Mouse (Mus musculus): ENCODE measurements at regions not wholly inside any gene's neighbourhood (a gene's known extent, or its start where the extent isn't known, plus 50 kb on each side); places are given as distances from the start of the nearest gene placed in this dataset.

- DNase-seq (ENCODE audit: low spot score in 2 of 2): no peak
Measured at GRCm38 (mm10) chr5:68572816-68573215, 541.2 kb downstream of the Grxcr1 start.

DNA sequence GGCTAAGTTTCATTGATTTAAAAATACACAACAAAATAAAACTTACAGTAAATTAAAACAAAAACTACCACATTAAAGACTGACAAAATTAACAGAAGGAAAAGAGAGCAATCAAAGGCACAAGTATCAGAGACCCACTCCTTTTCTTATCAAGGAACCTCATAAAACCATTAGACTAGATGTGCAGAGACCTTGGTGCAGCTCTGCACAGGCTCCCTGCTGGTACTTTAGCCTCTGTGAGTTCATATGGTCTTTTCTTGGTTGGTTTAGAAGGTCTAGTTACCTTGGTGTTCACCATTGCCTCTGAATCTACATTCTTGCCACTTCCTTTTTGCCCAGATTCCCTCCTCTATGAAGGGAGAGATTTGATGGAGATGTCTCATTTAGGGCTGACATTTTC, 544.2 kb downstream of the Grxcr1 start:
- DNase-seq (ENCODE audit: low spot score in 2 of 2): no peak

DNA sequence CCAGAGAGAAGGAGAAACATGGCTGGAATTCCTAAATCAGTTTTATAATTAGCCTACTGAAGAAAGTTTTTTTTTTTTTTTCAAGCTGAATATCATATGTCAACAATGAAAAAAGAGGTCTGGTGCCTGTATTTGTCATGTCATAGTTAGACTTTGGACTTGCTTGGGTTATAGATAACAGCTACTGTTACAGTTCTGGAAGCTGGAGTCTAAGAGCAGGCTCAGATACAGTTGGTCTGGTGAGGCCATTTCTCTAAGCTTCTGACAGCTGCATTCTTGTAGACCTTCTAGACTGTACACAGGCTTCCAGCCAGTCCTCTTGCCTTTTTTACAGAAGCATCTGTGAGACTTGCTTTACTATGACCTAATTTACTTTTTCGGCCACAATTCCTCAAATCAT, 546.9 kb downstream of the Grxcr1 start:
- DNase-seq (ENCODE audit: low spot score in 2 of 2): no peak

DNA sequence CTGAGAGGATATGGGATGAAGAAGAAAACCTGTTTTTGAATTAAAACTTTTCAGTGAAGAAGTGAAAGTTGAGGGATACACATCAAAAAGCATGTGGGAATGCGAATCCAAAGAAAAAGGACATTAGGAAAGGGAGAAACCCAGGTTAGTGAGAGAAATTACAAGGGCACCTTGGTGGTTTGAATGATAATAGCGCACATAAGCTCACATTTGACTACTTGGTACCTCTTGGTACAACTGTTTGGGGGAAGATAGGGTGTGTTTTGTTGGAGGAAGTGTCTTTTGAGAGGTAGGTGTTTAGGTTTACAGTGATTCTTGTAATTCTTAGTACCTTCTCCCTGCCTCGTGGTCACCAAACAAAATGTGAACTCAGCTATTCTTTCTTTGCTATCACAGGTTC, 560.8 kb downstream of the Grxcr1 start:
- DNase-seq (ENCODE audit: low spot score in 2 of 2): no peak

GRCm38 (mm10) chr5:68618451-68618850, 586.8 kb downstream of the Grxcr1 start:
- peak in 1 of 2 experiments; percentile 15 for DNase-seq (ENCODE audit: low spot score in 2 of 2)

GRCm38 (mm10) chr5:68635400-68635799, 603.8 kb downstream of the Grxcr1 start:
- peak in 1 of 2 experiments; percentile 1 for DNase-seq (ENCODE audit: low spot score in 2 of 2)

GRCm38 (mm10) chr5:68672834-68673233, 641.2 kb downstream of the Grxcr1 start:
- no peak for DNase-seq (ENCODE audit: low spot score in 2 of 2)

DNA sequence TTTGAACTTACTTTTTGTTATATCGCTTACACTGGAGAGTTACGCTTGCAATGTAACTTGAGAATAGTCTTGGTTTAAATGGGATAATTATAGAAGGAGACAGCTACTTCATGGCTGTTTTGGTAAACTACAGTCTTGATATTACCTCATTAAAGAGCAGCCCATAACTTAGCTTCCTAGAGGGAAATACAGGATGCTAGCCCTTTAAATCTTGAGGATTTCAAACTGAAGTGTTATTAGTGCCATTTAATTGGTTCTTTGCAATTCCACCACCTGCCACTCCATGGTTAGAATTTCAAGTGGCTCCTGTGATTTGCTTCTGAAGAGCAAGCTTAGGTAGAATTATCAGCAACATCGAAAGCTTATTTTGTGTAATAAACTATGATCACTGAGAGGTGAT, 640.1 kb downstream of the Kctd8 start:
- DNase-seq (ENCODE audit: low spot score in 2 of 2): no peak

GRCm38 (mm10) chr5:68705411-68706080, 635.9 kb downstream of the Kctd8 start:
- no peak for DNase-seq (ENCODE audit: low spot score in 2 of 2)

DNA sequence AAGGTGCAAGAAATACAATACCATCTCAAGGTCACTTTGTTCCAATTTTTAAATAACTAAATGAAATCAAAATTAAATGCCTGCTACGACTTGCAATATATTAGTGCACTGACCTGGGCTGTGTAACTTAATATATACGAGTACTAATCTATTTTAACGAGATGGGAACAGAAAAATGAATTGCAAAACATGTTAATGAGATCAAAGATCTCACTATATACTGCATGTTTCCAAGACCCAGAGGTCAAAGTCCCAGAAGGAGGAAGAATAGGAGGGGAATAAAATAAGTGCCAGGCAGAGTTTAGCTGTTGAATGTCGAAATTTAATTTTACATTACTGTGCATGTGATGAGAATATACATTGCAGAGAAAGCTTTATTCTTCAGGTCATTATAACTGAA, 614.7 kb downstream of the Kctd8 start:
- DNase-seq (ENCODE audit: low spot score in 2 of 2): no peak

DNA sequence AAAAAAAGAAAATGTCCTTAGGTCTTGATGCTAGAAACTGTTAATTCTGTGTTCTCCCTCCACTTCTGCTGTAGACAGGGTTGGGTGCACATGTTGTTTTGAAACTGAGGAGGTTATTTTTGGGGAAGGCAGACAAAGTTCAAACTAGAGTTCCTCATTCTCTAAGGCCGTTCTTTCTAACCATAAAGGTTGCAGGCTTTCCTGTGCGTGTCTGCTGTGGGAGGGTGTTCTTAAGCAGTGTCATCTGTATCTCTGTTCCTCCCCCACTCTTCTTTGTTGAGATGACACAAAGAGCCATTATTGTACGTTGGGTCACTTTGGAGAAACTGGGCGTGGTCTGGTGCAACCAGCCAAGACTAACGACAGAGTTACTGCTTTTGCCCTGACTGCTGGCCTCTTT, 606.3 kb downstream of the Kctd8 start:
- no peak for DNase-seq (ENCODE audit: low spot score in 2 of 2)

- no peak for DNase-seq (ENCODE audit: low spot score in 2 of 2)
Measured at GRCm38 (mm10) chr5:68750499-68750898, 591.0 kb downstream of the Kctd8 start.

DNA sequence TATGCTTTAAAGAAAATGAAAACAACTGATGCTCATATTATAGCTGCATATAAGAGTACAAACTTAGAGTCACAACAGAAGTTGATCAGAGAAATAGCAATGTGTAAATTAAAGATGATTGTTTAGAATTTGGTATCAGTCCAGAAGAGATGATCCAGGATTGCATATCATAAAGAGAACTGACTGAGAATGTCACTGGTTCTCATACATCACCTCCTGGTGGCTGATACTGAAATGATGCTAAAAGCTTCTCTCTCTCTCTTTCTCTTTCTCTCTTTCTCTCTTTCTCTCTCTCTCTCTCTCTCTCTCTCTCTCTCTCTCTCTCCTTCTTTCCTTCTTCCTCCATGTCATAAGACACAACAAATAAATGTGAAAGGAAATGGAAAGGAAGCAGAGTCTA, 588.5 kb downstream of the Kctd8 start:
- DNase-seq (ENCODE audit: low spot score in 2 of 2): no peak

All from layer of hippocampus, adult 18-20 months (tissue).